1 mouse cellular context compared by ENCODE assay signal in the genomic region with DNA sequence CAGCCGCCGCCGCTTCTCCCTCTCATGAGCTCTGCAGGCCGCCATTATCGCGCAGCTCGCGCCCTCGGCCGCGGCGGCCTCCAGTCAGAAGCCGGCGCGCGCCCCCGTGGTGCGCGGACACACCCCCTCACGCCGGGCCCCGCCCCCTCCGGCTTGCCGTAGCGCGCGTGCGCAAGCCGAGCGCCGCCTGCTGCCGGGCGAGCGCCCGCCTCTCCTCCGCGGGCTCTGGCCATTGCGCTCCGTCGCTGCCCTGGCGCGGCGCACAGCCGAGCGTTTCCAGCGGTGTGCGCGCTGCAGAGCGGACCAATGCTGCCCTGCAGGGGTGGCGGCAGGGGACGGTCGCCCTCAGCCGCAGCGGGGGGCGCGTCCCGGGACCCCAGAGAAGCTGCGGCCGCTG.
TF ChIP-seq lines count a peak whose summit lies in the region.

No protein-coding gene starts in this region.

TF ChIP-seq in C2C12, 6 proteins besides CTCF, POLR2A, EP300 and RAD21:
- TF ChIP-seq USF1 (IDR thresholded peaks at IDR 0.05; ENCODE audit: low read depth) (no peak), MYOD1 (IDR thresholded peaks at IDR 0.05; ENCODE audit: control insufficient read depth, insufficient read length, low read depth) (no peak), MYOG (IDR thresholded peaks at IDR 0.05; ENCODE audit: control insufficient read depth, extremely low read depth, insufficient read length) (no peak), MAX (IDR thresholded peaks at IDR 0.05) (no peak), CEBPB (IDR thresholded peaks at IDR 0.05; ENCODE audit: low read depth) (no peak), FOSL1 (IDR thresholded peaks at IDR 0.05; ENCODE audit: insufficient read depth, low read length, poor library complexity, severe bottlenecking) (no peak)
